Mouse (Mus musculus) heart, postnatal 10 days (tissue): Measurements from ENCODE around the gene Akr1c19. TPM values are rescaled to one million over a fixed set of nuclear protein-coding genes. Genes with fewer than 3 reads are reported as not detected.
"Not testable (repeated sequence)": the region's sequence is repeated elsewhere in the genome, so short reads cannot be mapped to it uniquely, and the experiment has no call there.

Experiments used
- DNase-seq, 2 experiments: peaks; one replicate each; pipeline ENCODE4 v3.0.0; 2021
- intact Hi-C: fragments of 180-260 bp; cut with DNase I; formaldehyde crosslinking; loops from one replicate; pipeline ENCODE4 v1.15.1; 2025
- total RNA-seq, 2 experiments: library from RNA; stranded (reverse); gene quantifications; 2 replicates each; pipeline ENCODE4 v1.2.3; 2021

Akr1c19 gene
- total RNA-seq, result 1 to 10 TPM; 2.4 to 3.0 TPM

- intact Hi-C loops, result no loop called here
- DNase-seq, result peak; percentile 53 to 55
These were observed at the start of gene Akr1c19 for GRCm38 (mm10) chr13:4228441-4228840. Gene Akr1c19, plus strand, starts transcription at chr13:4228700.

DNA sequence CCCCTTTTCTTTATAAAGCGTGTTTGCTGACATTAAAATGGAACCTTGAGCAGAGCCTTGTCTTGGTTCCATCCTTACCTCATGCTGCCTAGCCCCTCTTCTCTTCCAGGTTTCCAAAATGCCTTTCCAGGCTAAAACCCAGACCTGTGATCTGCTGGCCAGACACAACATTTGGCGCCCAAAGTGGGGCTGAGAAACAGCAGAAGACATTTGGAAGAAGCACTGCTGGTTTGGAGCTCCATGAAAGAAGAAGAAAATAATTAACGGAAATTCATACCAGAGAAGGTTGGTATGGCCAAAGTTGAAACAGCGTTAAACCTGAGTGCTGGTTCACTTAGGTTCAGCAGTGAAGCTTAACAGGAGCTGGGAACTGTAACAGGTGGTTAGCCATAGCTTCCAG lies 47.2 kb upstream of the Akr1c19 start:
- intact Hi-C loops, DNase-seq: not testable (repeated sequence)

DNA sequence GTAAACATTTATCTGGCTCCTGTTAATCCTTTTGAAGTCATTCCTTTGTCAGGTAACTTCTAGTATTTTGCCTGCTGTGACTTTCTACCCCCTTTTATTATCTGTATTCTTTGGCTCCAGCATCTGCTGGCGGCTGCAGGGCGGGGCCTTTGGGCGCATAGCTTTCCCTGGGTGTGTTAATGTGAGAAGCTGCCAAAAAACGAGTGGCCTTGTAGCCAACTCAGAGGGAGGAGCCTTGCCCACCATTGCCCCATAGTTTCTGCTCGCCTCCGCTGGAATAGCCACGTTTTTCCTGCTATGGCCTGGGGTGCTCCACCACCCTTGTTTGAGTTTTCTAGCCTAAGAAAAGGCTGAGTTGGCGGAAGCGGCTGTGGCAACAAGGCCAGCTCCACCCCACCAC lies 45.4 kb upstream of the Akr1c19 start:
- peak in 1 of 2 experiments; percentile 6 for DNase-seq
- intact Hi-C loops, result no loop called here

DNA sequence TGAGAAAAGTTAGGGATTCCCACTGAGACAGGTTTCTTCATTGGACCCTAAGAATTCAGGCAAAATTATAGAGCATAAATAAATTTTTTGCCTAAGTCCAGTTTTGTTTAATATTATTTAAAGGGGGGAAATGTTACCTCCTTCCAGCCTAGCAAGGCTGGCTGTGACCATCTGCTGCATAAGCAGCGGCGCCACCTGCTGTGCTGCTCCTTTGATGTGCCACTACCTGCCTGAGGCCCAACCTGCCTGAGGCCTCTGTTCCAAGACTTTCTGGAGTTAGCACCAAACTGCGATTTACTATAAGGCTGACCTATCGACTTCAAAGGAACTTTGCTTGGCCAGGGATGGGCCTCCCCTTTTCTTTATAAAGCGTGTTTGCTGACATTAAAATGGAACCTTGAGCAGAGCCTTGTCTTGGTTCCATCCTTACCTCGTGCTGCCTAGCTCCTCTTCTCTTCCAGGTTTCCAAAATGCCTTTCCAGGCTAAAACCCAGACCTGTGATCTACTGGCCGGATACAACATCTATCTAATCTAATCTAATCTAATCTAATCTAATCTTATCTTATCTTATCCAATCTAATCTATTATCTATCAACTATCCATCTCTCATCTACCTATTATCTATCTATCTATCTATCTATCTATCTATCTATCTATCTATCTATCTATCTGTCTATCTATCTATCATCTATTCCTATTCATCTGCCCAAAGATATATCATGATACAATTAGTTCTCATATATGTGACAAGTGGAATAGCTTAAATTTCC lies 41.7 kb upstream of the Akr1c19 start:
- DNase-seq, result peak in 1 of 2 experiments; percentile 5
- intact Hi-C loops, result loop anchor here (5.0 kb wide), 3 partner anchors 55 to 425 kb away; no protein-coding TSS in a partner anchor

DNA sequence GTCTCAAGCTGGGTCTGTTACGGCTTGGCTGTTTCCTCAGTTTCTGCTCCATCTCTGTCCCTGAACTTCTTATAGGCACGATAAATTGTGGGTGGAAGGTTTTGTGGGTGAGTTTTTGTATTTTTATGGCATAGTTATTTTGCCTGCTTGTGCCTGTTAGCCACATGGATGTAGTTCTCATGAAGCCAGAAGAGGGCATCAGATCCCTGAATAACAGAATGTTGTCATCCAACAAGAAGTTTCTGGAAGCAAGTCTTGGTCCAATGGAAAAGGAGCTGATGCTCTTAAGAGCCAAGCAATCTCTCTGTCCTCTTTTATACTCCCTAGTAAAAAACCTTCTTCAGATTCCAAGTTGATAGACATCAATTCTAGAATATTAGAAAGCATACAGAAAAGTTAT lies 40.3 kb upstream of the Akr1c19 start:
- intact Hi-C loops, result loop anchor here (1.0 to 5.0 kb wide), 4 partner anchors 56 to 424 kb away; no protein-coding TSS in a partner anchor
- DNase-seq, result peak; percentile 33 to 50

DNA sequence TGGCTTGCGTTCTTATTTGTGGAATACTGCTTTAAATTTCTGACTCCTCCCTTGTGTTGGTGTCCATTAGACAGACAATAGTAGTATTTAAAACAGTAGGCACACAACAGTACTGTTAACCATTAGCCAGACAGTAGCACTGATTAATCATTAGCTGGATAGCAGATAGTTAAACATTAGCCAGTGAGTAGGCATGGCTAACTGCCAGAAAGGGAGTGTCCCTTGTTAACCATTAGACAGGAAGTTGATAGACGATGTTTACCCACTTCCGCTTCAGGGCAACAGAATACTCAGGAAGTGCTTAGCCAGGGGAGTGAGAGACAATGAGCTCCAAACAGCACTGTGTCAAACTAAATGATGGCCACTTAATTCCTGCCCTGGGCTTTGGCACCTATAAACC lies 37.6 kb upstream of the Akr1c19 start, which contains the start of gene Akr1c13:
Akr1c13 (plus strand) TSS at position 247 of the 400 bp plus-strand sequence.
- DNase-seq, result peak in 1 of 2 experiments; percentile 15
- intact Hi-C loops, result no loop called here

GRCm38 (mm10) chr13:4192511-4192910 lies 36.0 kb upstream of the Akr1c19 start:
- intact Hi-C loops, result no loop called here
- no peak for DNase-seq

DNA sequence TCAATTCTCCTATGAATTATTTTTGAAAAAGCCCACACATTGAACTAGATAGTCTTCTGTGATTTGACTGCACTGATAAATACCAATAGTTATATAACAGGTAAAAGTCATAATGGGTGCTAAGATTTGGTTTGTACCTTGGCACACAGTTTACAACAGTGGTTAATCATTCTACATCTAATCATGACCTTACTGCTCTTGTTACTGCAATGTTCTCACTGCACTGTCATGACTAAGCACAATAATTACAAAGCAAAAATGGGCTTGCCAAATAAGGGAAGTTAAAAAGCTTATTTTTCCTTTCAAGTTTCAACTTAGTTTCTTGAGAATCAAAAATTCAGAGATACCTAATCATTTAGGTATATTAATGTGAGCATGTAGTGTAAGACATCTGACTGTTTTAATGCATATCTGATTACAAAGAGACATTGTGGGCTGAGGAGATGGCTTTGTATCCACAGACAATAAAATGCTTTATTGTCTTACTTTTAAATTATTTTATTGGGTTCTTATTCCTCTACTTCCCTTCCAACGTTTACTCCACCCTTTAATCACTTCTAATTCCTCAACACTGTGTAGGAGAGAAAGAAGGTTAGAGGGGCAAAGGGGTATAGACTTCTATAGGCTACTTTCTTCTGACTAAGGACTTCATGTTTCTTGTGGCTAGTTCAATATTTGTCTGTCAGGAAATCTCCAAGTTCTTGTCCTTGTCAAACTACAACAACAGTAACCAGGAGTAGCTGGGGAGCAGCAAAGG lies 22.2 kb upstream of the Akr1c19 start:
- intact Hi-C loops, result no loop called here

GRCm38 (mm10) chr13:4211560-4212299 lies 16.8 kb upstream of the Akr1c19 start:
- intact Hi-C loops, result no loop called here
- DNase-seq, result no peak

More for the DNA sequence above, 22.2 kb upstream of the Akr1c19 start:
- no peak for DNase-seq

- no peak for DNase-seq
- intact Hi-C loops, result no loop called here
These were observed 16.2 kb upstream of the Akr1c19 start for GRCm38 (mm10) chr13:4212309-4212708.

DNA sequence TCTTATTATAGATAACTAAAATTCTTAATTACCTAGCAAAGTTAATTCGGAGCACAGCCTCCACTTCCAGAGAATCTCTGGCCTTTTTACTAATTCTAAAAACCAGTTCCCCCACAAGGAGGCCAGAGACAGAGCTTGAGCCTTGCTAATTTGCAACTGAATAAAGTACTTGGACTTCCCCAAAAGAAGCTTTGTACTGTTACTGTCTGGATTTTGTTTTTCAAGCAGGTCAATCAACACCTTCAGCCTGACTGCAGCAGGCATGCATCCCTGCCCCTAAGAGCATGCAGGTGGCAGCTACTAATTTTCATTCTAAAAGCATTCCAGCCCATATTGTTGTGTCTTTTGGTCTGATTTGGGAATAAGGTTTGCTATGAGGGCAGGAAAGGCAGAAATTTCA lies 13.0 kb upstream of the Akr1c19 start:
- DNase-seq, intact Hi-C loops: not testable (repeated sequence)

DNA sequence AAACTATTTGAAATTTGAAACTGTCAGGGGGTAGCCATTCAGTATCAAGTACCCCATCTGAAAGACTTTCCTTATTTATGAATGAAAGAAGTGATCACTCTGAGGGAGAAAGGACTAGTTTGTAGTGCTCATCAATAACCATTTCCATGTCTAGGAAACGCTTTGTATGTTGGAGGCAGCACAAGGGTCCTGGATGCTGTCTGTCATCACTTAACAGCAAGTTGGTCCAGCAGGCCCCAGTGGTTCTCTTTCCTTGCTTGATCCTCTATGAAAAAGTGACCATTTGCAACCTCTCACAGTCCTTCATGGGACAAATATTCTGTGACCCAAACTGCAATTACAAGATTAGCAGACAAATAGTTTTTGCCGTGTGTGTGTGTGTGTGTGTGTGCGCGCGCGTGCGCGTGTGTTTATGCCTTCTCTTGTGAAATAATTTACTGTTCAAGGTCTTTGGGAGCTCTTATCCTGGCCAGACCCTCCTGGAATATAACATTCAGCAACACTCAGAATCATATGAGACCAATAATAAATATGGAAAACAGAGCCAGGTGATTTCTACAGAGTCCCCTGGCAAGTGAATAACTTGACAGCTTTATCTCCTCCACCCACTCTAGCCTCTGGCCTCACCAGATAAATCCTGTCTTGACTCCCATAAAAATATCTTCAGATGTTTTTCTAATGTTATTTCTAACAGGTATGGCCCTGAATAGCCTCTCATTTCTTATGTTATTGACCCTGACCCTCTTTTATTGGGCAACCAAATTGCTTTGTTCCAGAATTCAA lies 2.5 kb downstream of the Akr1c19 start:
- DNase-seq, result no peak
- intact Hi-C loops, result no loop called here

GRCm38 (mm10) chr13:4233135-4233534 lies 4.6 kb downstream of the Akr1c19 start:
- intact Hi-C loops, result no loop called here
- DNase-seq, result no peak

DNA sequence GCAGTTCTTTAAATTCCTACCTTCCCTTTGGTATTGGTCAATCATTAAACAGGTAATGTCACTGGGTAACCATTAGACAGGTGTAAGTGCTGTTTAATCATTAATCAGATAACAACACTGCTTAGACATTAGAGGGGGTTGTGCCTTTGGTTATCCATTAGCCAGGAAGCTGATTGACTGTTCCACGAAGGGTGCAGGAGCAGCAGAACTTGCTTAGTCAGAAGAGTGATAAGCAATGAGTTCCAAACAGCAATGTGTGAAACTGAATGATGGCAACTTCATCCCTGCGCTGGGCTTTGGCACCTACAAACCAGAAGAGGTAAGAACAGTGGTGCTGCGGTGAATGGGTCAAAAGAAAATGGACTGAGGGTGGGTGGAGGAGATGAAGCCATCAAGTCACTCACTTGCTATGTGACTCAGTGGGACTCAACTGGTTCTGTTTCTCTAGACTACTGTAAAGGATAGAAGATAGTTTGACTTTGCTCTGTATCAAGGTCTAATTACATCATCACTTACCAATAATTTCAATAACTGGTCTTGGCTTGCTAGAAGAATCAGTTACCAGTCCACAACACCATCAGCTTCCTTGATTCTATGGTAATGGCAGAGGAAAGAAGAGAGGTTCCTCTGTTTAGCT lies 5.2 kb downstream of the Akr1c19 start:
- intact Hi-C loops, result no loop called here
- no peak for DNase-seq

- intact Hi-C loops, result no loop called here
- peak in 1 of 2 experiments; percentile 14 for DNase-seq
These were observed 16.5 kb downstream of the Akr1c19 start for GRCm38 (mm10) chr13:4244861-4245559.

GRCm38 (mm10) chr13:4249347-4249746 lies 20.8 kb downstream of the Akr1c19 start:
- DNase-seq, result no peak
- intact Hi-C loops, result no loop called here

DNA sequence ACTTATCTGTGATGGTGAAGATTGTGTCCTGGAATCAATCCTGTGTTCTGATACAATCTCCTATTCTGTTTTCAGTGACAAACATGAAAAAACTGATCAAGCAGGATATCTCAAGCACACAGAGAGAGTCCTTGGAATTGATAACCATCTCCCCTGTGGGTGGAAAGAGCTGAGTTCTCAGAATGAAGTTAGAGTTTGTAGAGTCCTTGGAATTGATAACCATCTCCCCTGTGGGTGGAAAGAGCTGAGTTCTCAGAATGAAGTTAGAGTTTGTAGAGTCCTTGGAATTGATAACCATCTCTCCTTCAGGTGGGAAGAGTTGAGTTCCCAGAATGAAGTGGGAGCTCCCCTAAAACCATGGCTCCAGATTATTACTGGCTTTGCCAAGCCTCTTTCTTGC lies 28.4 kb downstream of the Akr1c19 start:
- intact Hi-C loops, DNase-seq: not testable (repeated sequence)

GRCm38 (mm10) chr13:4257349-4257748 lies 28.8 kb downstream of the Akr1c19 start:
- no peak for DNase-seq
- intact Hi-C loops, result no loop called here

DNA sequence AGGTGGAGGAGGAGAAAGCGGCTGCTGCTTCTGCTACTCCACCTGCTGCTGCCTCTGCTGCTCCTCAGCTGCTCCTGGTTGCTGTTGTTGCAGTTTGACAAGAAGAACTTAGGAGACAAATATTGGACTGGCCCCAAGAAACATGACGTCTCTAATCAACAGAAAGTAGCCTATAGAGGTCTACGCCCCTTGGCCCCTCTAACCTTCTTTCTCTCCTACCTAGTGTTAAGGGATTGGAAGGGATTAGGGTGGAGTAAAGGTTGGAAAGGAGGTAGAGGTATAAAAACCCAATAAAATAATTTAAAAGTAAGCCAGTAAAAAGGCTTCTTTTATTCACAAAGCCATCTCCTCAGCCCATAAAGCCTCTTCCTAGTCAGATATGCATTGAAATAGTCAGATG lies 36.1 kb downstream of the Akr1c19 start:
- intact Hi-C loops, result no loop called here
- DNase-seq, result no peak
